Mouse (Mus musculus) liver, postnatal 0 days (tissue): ENCODE measurements around the gene Olfr669.
"Not testable (repeated sequence)": the region's sequence is repeated elsewhere in the genome, so short reads cannot be mapped to it uniquely, and the experiment has no call there.

Experiments
- CTCF ChIP-seq: sonication (generic); IDR thresholded peaks from 2 replicates; pipeline ENCODE4 v1.5.1; 2016; ENCODE audit warnings: antibody characterized with exemption, low read depth
- EP300 ChIP-seq: IDR thresholded peaks from 2 replicates; pipeline ENCODE4 v1.6.1; 2016; ENCODE audit warnings: antibody characterized with exemption, low read depth, mild to moderate bottlenecking

GRCm38 (mm10) chr7:104950234-104950633, 16.2 kb downstream of the Olfr669 start:
- TF ChIP-seq CTCF, EP300: not testable (repeated sequence)
